Mouse (Mus musculus): ENCODE measurements around the gene Ell.
A peak's percentile ranks its signal among the peaks of the same experiment; 100 is the strongest.

The Ell gene

DNA sequence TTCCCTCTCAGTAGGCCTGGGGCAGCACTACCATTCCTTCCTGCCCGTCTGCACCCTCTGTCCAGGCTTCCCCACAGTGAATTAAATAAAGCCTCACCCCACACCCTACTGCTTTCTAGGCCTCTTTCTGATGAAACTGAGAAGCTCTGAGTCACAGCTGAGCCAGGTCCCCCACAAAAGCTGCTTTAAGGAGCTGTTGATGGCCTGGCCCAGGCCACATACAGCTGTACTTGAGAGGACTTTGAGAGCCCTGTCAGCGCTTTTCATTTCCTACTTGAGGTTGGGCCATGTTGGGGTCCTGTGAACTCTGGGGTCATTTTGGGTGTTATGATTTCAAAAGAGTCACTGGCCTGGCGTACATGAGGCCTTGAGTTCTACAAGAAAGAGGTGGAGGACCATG, 4.0 kb upstream of the Ell start:
- DNase-seq (ENCODE audit: low read depth, low spot score): no peak

DNA sequence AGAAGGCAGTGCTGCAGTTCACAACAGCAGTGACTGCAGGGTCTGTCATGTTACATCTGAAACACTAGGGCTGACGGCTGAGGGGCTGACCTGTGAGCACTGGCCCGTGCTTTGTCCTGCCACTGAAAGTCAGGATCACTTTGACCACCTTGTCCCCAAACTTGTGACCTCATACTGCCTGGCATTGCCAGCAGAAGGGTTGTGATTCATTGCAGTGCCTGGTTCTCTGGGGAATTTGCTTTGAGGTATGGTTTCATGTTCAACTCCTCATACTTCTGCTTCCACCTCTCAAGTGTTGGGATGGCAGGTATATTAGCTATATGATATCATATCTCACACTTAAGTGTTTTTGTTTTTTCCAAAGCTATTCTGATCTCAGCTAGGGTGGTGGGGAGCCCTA, 3.6 kb upstream of the Ell start:
- DNase-seq (ENCODE audit: low read depth, low spot score): no peak

DNA sequence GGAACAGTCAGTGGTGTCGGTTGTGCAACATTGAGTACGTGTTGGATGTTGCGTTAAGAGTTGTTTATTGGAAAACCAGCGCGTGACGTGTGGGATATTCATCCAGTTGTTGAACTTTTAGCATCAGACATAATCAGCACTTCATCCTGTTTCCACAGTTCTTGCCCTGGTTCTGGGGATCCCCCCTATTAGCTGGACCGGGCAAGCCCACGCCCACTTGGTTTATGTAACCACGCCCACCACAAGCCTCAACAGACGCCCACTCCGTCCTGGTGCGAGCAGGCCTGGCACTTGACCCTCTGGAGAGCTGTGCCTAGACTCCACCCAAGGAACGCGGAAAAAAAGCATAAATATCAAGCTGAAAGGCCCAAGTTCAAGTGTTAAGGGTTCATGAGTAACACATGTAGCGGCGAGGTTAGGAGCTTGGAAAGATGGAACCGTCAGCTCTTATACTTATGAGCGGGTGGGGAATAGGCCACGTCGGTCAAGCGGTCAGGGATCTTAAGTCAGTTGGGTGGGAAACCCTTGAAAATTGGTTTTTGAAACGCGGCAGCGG, 1.2 kb upstream of the Ell start:
- DNase-seq (ENCODE audit: low read depth, low spot score): no peak

DNA sequence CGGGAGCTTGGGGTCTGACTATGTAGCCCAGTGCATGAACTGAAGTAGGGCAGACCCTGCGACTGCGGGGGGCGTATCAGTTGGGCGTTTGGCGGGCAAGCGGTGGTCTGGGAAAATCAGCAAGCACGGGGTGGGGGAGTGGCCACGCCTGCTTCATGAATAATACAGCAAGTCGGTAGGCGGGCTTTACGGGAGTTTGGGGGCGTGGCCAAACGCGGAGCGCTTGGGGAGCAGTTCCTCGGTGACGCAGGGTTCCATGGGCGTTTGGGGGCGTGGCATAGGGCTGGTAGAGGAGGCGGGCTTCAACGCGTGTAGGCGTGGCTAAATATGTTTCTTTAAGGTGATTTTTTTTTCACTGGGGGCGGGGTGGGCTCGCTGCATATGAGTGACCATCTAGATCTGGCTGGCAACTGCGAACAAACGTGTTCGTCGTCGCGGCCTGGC, 602 bp upstream of the Ell start:
- peak; percentile 99 for DNase-seq (ENCODE audit: low read depth, low spot score)

DNA sequence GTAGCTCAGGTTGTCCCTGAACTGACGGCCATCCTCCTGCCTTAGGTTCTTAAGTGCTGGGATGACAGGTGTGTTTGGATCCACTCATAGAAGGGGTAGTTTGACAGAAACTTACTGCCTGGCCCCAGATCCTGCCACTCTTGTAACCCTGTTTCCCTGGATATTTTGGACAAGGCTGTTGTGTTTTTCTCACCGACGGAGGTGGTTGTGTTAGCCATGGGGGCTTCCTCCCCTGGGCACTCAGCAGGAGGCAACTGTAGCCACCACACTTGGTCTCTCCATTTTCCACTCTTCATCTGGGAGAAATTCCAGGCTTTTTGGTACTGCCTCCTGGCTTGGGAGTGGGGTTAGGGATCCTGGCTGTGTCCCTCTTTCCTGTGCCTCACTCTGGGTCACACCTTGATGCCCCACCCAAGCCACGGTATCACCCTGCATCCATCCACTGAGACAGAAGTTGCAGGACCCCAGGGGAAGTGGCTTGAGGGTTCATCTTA, 803 bp downstream of the Ell start:
- no peak for DNase-seq (ENCODE audit: low read depth, low spot score)

DNA sequence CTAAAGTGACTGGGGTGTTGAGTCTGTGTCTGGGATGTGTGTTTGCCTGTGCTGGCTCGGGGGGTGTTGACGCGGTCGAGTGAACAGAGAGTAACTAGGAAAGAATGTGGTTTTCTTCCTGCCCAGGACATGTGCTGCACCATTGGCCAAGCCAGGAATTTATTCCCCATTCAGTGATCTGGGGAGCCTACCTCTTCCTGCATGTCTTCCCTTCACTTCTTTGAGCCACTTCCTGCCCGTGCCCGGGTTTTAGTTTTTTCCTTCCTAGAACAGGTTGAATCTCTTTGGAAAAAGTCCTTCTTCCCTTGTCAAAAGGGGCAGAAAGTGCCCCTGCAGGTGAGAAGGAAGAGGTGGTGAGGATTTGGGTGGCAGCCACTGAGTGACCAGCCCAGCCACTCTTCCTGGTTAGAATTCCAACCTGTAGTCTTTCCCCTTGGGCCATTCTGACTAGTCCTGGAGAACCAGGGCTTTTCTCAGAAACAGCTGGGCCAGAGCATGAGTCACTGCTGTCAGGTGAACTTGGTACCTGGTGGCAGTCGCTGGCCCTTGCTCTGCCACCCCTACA, 1.3 kb downstream of the Ell start:
- no peak for DNase-seq (ENCODE audit: low read depth, low spot score)

DNA sequence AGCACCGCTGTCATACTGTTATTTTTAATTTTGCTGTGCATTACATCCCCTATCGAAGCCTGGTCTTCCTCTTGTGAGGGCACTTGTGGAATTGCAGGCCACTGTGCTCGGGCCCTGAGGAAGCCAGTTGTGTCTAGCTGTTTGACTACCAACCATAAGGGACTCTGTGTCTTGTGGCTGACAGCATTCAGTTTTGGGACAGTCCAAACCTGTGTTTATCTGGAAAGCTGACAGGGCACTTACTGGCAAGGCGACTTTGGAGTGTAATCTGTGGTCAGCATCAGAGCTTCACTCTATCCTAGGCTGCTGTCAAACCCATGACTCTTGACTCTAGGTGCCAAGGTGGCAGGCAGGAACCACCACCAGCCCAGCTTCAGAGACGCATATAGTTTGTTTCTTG, 1.8 kb downstream of the Ell start:
- DNase-seq (ENCODE audit: low read depth, low spot score): no peak

DNA sequence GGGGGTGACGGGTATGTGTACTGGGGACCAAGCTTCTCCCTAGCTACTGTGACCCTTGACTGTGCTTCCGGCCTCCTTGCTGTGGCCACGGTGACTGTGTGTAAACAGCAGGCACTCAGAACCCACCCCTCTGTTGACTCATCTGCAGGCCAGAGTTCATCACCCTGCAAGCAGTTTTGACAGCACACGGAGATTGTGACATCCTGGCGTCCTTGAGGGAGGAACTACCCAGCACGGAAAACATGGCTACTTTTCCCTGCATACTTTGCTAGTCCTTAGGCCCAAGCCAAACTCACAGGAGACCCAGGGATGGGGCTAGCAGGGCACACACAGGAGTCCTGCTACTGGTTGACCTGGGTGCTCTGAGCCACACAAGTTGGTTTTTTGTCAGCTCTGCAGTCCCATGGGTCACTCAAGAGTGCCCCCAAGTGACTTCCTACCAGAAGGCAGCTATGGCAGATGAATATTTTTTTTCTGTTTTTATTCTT, 5.0 kb downstream of the Ell start:
- DNase-seq (ENCODE audit: low read depth, low spot score): no peak

DNA sequence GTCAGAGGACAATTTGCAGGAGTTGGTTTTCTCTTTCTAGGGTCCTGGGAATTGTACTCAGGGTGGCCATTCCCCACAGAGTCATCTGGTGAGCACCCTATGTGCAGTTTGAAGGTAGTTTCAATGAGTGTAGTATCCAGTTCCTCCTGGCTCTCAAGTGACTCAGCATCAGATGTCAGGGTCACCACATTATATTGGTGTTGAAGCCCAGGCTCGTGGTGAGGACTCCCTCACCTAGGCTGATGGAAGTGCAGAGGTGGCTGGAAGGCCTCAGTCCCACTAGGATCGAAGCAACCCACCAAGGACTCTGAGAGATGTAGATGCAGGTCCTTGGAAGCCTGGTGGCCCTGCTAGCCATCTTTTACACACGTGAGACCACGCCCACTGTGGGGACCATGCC, 7.2 kb downstream of the Ell start:
- DNase-seq (ENCODE audit: low read depth, low spot score): no peak

DNA sequence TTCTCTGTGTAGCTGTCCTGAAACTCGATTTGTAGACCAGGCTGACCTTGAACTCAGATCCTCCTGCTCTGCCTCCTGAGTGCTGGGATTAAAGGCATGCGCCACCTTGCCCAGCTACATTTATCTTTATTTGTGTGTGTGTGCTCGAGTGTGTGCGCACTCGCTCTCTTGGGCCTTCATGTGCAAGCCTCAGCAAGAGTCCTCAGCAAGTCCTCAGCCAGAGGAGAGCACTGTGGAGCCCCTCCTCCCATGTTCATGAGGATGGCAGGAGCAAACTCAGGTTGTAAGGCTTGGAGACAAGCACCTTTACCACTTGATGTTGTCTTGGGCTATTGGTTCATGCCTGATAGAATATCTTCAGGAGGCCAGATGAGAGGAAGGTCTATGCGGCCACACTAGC, 8.5 kb downstream of the Ell start:
- DNase-seq (ENCODE audit: low read depth, low spot score): no peak

DNA sequence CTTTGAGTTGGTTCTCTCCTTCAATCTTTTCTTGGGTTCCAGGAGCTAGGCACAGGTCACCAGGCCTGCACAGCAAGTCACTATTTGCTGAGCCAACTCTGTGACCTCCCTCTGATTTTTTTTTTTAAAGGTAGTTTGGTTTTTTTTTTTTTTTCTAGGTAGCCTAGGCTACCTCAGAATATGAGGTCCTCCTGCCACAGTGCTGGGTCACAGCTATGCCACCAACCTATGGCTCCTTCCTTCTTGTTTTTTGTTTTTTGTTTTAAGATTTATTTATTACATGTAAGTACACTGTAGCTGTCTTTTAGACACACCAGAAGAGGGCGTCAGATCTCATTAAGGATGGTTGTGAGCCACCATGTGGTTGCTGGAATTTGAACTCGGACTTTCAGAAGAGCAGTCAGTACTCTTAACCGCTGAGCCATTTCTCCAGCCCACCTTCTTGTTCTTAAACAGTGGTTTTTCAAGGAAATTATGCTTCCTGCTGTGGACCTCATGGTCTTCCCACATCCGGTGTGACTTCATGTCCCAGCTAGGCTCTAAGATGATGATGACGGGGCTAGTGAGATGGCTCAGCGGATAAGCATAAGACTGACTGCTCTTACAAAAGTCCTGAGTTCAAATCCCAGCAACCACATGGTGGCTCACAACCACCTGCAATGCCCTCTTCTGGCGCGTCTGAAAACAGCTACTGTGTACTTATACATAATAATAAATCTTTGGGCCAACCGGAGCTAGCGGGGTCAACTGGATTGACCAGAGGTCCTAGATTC, 10.3 kb downstream of the Ell start:
- DNase-seq (ENCODE audit: low read depth, low spot score): no peak

DNA sequence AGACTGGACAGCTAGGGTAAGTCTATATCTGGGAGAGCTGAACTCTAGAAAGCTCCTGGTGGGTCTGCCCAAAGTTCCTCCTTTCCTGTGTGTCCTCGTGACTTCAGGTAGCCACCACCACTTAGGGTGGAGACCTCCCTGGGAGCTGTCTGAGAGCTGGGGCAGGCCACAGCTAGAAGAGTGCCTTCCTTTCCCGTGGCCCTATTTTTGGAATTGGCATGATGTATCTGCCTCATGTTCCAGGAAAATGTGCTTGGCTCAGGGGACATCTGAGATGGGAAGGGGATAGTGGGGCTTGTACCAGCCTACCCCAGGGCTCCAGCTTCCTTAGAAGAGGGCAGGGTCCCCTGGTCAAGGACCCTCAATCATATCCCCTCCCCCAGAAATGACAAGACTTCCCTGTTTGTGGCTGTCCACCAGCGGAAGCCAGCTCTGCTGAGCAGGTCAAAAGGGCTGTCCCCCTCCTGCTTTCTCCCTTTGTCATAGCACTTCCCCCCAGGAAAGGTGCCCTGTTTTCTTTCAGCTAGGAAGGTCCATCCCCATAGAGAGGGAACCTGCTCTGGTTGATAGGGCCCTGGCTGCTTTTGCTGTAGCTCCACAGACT, 12.4 kb downstream of the Ell start:
- DNase-seq (ENCODE audit: low read depth, low spot score): no peak

DNA sequence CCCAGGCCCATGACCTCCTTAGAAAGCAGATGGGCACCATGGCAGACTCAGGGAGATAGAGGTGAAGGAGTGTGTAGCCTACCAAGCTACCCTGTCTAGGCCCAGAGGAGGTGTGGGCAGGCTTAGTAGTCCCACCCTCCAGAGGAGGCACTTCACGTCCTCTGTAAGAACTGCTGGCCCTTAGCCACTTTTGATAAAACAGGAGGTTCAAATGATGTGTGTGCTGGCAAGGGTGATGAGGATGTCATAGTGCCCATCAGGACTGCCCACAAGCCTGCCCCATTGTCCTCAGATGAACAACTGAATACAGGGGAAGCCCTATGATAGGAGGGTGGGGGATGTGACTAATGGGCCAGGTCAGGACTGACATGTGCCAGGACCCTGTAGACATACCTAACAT, 13.6 kb downstream of the Ell start:
- no peak for DNase-seq (ENCODE audit: low read depth, low spot score)

DNA sequence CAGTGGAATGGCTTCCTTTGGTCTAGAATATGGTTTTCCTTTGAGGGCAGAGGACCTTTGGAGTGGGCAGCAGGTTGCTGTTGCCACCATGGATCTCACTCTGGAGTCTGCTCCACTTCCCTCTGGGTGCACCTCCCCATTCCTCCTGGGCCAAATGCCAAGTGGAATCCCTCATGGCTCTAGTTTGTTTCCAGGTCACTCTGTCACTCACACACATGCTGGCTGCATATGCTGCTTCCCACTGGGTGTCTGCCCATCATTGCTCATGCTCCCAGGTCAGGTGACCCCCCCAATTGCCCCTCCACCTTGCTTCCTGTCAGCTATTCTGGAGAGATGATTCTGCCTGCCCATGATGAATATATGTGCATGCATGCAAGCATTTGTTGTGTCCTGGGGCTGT, 14.5 kb downstream of the Ell start:
- DNase-seq (ENCODE audit: low read depth, low spot score): no peak

DNA sequence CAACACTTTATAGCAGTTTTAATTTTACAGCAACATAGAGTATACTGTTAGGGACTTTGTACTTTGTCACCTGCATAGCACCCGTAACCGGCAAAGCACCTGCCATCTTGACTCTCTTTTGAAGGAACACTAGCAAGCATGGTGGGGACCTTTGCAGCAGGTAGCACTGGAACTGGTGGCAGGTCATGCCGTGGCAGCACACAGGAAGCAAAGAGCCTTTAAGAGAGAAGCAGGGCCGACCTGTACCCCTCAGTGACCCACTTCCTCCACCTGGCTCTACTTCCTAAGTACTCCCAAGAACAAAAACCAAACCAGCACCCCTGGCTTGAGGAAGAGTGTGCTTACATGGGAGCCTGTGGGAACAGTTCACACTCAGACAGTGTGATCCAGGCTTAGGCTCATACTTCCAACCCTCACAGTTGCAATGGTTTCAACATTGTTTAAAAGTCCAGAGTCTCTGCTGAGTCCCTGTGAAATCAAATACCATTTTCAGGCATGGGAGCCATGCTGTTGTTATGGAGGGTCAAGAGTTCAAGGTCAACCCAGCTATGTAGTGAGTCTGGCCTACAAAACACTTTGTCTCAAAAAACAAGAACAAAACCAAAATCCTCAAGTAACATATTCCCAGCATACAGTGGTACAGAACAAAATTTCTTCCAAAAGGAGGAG, 16.0 kb downstream of the Ell start:
- DNase-seq (ENCODE audit: low read depth, low spot score): no peak

DNA sequence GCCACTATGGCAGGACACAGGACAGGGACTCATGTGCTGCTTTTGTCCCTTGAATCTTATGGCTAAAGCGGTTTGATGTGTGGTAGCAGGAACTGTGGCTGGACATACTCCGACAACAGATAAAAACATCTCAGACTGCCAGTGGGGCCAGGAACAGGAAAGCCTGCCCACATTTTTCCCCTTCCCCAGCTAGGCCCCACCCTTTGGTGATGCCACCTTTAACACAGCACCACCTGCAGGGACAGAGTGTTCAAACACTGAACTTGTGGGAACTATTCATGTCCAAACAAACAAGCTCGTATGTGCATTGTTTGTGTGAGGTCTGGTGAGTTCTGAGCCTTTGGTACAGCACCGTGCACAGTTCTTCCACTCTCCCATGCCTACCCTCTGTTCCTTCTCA, 19.1 kb downstream of the Ell start:
- no peak for DNase-seq (ENCODE audit: low read depth, low spot score)

DNA sequence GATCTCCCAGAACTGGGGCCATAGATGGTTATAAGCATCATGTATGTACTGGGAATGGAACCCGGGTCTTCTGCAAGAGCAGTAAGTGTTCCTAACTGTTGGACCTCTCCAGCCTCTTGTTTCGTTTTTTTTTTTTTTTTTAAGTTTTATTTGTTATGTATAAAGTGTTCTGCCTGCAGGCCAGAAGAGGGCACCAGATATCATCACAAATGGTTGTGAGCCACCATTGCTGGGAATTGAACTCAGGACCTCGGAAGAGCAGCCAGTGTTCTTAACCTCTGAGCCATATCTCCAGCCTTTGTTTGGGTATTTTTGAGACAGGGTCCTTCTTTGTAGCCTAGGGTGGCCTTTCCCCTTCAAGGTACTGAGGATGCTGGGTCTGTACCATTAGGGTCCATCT, 19.7 kb downstream of the Ell start:
- DNase-seq (ENCODE audit: low read depth, low spot score): no peak

DNA sequence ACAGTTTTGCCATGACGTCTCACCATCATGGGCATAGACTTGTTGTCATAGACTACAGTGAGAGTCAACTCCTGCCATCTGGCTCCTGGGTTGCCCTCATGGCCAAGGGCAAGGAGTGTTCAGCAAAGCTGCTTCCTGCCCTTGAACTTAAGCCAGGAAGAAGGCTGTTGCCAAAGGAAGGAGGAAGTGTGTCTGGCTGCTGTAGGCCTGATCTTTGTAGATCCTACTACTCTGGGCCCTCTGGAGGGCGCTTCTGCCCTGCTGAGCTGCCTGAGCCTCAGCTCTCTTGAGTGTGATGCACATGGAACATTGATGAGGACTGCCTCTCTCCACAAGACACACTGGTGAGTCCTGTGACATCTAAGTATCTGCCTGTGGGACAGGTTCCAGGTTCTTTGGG, 20.8 kb downstream of the Ell start:
- DNase-seq (ENCODE audit: low read depth, low spot score): no peak

DNA sequence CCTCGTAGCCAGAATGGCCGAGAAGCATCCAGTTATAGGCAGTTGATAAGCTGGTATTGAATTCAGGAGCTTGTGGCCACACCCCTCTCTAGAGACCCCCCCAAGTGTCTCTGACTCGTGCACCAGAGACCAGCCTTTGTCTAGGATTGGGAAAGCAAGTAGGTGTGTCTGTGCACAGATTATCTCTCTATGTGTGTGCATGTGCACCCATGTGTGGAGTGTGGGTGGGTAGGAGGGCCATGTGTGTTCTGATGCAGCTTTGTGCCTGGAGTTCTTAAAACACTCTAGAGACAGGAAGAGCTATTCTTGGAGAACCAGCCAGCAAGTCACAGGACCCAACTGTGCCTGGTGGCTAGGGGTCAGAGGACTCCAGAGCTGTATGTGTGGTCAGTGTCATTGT, 21.3 kb downstream of the Ell start:
- no peak for DNase-seq (ENCODE audit: low read depth, low spot score)

DNA sequence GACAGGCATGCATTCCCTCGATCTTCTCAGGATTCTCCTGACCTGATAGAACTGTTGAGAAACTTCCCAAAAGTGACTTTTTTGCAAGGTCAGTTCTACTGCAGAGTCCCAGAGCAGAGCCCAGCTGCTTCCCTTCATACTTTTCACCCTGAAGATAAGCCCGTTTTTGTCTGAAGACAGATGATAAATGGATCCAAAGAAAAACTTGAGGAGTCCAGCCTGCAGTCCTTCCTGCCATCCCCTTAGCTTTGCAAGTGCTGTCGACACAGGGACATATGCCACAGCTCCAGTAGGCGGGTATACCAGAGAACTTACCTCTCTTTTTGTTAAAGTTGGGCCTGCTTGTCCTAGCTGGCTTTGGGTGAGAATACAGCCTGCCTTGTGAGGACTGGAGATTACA, 22.1 kb downstream of the Ell start:
- DNase-seq (ENCODE audit: low read depth, low spot score): no peak

DNA sequence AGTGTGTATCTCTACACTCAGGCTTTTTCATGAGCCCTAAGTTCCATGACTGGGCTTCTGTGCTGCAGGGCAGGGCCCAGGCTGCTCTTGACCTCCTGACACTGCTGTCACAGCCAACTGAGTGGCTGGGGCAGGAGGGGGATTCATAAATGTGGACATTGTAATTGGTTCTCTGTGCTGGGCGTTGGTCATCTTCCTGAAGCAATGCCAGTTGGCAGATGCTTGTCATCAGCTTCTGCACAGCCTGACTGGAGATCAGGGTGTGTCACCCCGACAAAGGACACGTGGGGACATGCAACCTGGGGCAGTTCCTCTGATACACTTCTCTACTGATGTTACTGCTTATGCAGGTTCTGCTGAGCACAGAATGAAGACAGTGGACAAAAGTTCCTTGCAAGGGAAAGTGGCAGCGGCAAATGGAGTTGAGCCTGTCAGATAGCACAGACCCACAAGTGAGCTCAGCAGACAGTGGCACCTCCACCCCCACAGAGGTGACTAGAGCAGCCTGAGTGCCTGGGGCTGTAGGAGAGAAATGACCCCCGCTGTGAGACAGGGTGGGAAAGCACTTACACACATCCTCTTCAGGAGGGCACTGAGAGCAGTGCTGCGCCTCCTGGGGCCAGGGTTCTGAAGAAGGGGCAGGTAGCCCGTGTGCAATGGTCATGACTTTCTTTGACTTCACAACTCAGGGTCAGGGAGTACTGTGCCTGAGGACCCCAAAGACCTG, 22.7 kb downstream of the Ell start:
- DNase-seq (ENCODE audit: low read depth, low spot score): no peak

All from WW6 (cell line).